Mouse (Mus musculus) lung, postnatal 0 days (tissue): ENCODE measurements around the gene Slc7a12.

Source experiments
- CTCF ChIP-seq: IDR thresholded peaks from 2 replicates; pipeline ENCODE4 v1.5.1; 2016; ENCODE audit warnings: antibody characterized with exemption, mild to moderate bottlenecking
- EP300 ChIP-seq: IDR thresholded peaks from 2 replicates; pipeline ENCODE4 v1.6.1; 2016; ENCODE audit warnings: antibody characterized with exemption, mild to moderate bottlenecking, control low read depth

- TF ChIP-seq CTCF (no peak), EP300 (no peak)
These were observed at the start of gene Slc7a12 for GRCm38 (mm10) chr3:14480397-14480796.
